Mouse (Mus musculus) stomach, embryonic 14.5 days (tissue): Measurements from ENCODE around the gene Hist1h2bp. TPM values are rescaled to one million over a fixed set of nuclear protein-coding genes. Genes with fewer than 3 reads are reported as not detected.
"Not testable (repeated sequence)": the region's sequence is repeated elsewhere in the genome, so short reads cannot be mapped to it uniquely, and the experiment has no call there.

Experiments used
- ATAC-seq: fragments of 200-750 bp; cut with Nextera tagmentation; 2 replicates; pipeline ENCODE4 v1.8.0; 2017; ENCODE audit warnings: low read depth, moderate TSS enrichment; ENCODE audit not compliant: insufficient number of reproducible peaks, insufficient read depth, low FRiP score
- H3K27ac ChIP-seq: fragments of 300-500 bp; sonication (generic); 2 replicates; pipeline ENCODE4 v1.5.1; 2014; ENCODE audit warnings: mild to moderate bottlenecking, low read length, moderate library complexity, mixed read lengths
- H3K27me3 ChIP-seq: fragments of 300-500 bp; sonication (generic); 2 replicates; pipeline ENCODE4 v1.6.1; 2014; ENCODE audit warnings: low read length, control low read depth, mixed read lengths; ENCODE audit not compliant: control insufficient read depth, insufficient read depth
- H3K36me3 ChIP-seq: fragments of 300-500 bp; sonication (generic); 2 replicates; pipeline ENCODE4 v1.6.1; 2014; ENCODE audit warnings: mild to moderate bottlenecking, control low read depth, low read length, moderate library complexity, mixed read lengths; ENCODE audit not compliant: control insufficient read depth, insufficient read depth
- H3K4me1 ChIP-seq: fragments of 300-500 bp; sonication (generic); 2 replicates; pipeline ENCODE4 v1.6.1; 2014; ENCODE audit warnings: low read length, control low read depth, mixed read lengths; ENCODE audit not compliant: control insufficient read depth, insufficient read depth
- H3K4me2 ChIP-seq: fragments of 300-500 bp; sonication (generic); replicated peaks from 2 replicates; pipeline ENCODE4 v1.6.1; 2014; ENCODE audit warnings: low read depth, low read length, control low read depth
- H3K4me3 ChIP-seq: fragments of 300-500 bp; sonication (generic); 2 replicates; pipeline ENCODE4 v1.5.1; 2014; ENCODE audit warnings: low read depth, low read length, control low read depth
- H3K9ac ChIP-seq: fragments of 300-500 bp; sonication (generic); replicated peaks from 2 replicates; pipeline ENCODE4 v1.6.1; 2014; ENCODE audit warnings: low read depth, mild to moderate bottlenecking, control low read depth, low read length, moderate library complexity, mixed read lengths
- H3K9me3 ChIP-seq: fragments of 300-500 bp; sonication (generic); 2 replicates; pipeline ENCODE4 v1.6.1; 2016; ENCODE audit warnings: low read depth, low read length, control low read depth; ENCODE audit not compliant: control insufficient read depth
- WGBS: fragments of 180-500 bp; shearing (Covaris S2); extraction: QIAGEN DNeasy Blood & Tissue Kit; methylation state at CpG from one replicate; pipeline ENCODE4 v1.1.7; 2014; 5-methylcytosine and 5-hydroxymethylcytosine counted together
- microRNA-seq: library from miRNA; unstranded; fragments of <30 nt; microRNA quantifications from one replicate; pipeline ENCODE4, GENCODE M21; 2016
- polyA plus RNA-seq: library from polyadenylated mRNA; unstranded; fragments of >200 nt; fragmentation: Nextera tagmentation; extraction: Ambion mirVana; gene quantifications from 2 replicates; pipeline ENCODE4 v1.2.1, GENCODE M21; 2014

The Hist1h2bp gene
- polyA plus RNA-seq, 1 experiment from 2014 or later, result 1.4 TPM

DNA sequence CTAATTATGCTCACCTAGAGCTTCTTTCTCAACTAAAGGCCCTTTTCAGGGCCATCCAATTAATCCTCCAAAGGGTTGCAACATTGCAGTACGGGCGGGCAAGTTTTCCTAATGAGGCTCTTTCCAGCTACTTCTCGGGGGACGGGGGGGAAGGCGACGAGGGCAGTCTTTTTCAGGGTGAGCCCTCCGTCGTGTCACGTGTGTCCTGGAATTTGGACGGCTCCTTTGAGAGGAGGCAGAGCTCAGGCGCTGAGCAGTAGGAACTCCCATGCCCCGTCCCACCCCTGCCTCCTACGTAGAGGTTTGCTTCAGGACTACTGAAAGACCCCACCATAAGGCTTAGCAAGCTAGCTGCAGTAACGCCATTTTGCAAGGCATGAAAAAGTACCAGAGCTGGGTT, 24.8 kb downstream of the Hist1h2bp start:
- not testable (repeated sequence) for H3K36me3 ChIP-seq, H3K4me1 ChIP-seq, H3K27me3 ChIP-seq, H3K4me2 ChIP-seq, H3K4me3 ChIP-seq, H3K9me3 ChIP-seq, H3K9ac ChIP-seq
- ATAC-seq, result peak; percentile 69
- WGBS, result 0% methylated on average over 12 of the region's 14 CpGs
- 0 out of 2 replicates have a peak overlapping the region, but pooled peaks have one; percentile 52 for H3K27ac ChIP-seq

- not testable (repeated sequence) for H3K4me3 ChIP-seq, H3K27me3 ChIP-seq, H3K9me3 ChIP-seq, H3K9ac ChIP-seq, H3K36me3 ChIP-seq, H3K4me1 ChIP-seq, ATAC-seq, H3K27ac ChIP-seq, H3K4me2 ChIP-seq
- 84% methylated on average over 6 of the region's 16 CpGs for WGBS
Observed at GRCm38 (mm10) chr13:21820082-21820890, 33.0 kb downstream of the Hist1h2bp start.

- Histone ChIP-seq H3K4me1 (no peaks in the 10 kb centered on the region), H3K9ac (no peak overlapping the region), H3K27ac (no peak overlapping the region), H3K4me3 (no peak overlapping the region), H3K9me3 (no peaks in the 10 kb centered on the region), H3K4me2 (no peak overlapping the region), H3K27me3 (no peaks in the 10 kb centered on the region), H3K36me3 (no peaks in the 10 kb centered on the region)
- ATAC-seq, result no peak
- WGBS, result 58% methylated on average over 3 of the region's 3 CpGs
Observed at GRCm38 (mm10) chr13:21828511-21828910, 41.2 kb downstream of the Hist1h2bp start.

DNA sequence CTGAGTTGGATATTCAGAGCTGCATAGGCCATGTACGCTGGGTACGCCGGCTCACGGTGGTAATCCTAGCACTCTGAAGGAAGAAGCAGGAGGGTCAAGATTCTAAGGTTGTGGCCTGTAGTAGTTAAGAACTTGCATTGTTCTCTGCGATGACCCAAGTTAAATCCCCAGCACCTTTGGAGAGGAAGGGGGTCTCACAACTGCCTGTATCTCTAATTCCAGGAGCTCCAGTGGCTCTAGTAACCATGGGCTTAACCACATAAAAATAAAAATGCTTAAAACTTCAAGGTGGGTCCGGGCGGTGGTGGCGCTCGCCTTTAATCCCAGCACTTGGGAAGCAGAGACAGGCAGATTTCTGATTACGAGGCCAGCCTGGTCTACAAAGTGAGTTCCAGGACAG, 43.1 kb downstream of the Hist1h2bp start:
- ATAC-seq, result no peak
- H3K9me3 ChIP-seq, result no peaks in the 10 kb centered on the region
- no peak overlapping the region for H3K9ac ChIP-seq
- H3K4me3 ChIP-seq, result no peak overlapping the region
- no peak overlapping the region for H3K4me2 ChIP-seq
- H3K36me3 ChIP-seq, result no peaks in the 10 kb centered on the region
- H3K27ac ChIP-seq, result no peak overlapping the region
- no peaks in the 10 kb centered on the region for H3K4me1 ChIP-seq
- H3K27me3 ChIP-seq, result no peaks in the 10 kb centered on the region
- WGBS, result 88% methylated on average over 10 of the region's 10 CpGs

GRCm38 (mm10) chr13:21831418-21832394, 44.4 kb downstream of the Hist1h2bp start, which contains the start of gene Hist1h4n:
Gene Hist1h4n, minus strand, starts transcription at chr13:21832196.
- not testable (repeated sequence) for H3K9ac ChIP-seq, H3K4me2 ChIP-seq
- WGBS, result 0% methylated on average over 23 of the region's 58 CpGs

GRCm38 (mm10) chr13:21833461-21833860, 46.2 kb downstream of the Hist1h2bp start, which contains the start of the genes Hist1h2ap and Hist1h2br:
Gene Hist1h2ap, minus strand, starts transcription at chr13:21833507.
Gene Hist1h2br, plus strand, starts transcription at chr13:21833743.
- not testable (repeated sequence) for H3K9me3 ChIP-seq, H3K9ac ChIP-seq, H3K27ac ChIP-seq, H3K4me2 ChIP-seq, H3K4me3 ChIP-seq, H3K27me3 ChIP-seq, H3K36me3 ChIP-seq, H3K4me1 ChIP-seq
- WGBS, result no CpG with 5 or more reads among the region's 24 CpGs
- ATAC-seq, result peak; percentile 94

More at GRCm38 (mm10) chr13:21831418-21832394, 44.4 kb downstream of the Hist1h2bp start, which contains the start of gene Hist1h4n:
- not testable (repeated sequence) for H3K36me3 ChIP-seq, H3K4me3 ChIP-seq, H3K4me1 ChIP-seq, H3K9me3 ChIP-seq, H3K27ac ChIP-seq, H3K27me3 ChIP-seq
- peak; percentile 81 for ATAC-seq

Small RNA genes lying within 50 kb of the gene (microRNA-seq; reads per million reads assigned to microRNA genes)
- gene Gm19658, result not detected
- gene Gm44346, result not detected
- gene Gm44454, result not detected
- not detected for gene Gm44466

Other genes starting within 250 kb of the Hist1h2bp start
- 0.07 and 0.28 TPM in 2 replicates for gene Olfr1366, start 244.7 kb upstream of the Hist1h2bp start, polyA plus RNA-seq
- 0.06 TPM in 1 of 2 replicates, not detected in the other for gene Olfr1535, start 227.6 kb upstream of the Hist1h2bp start, polyA plus RNA-seq
- gene Olfr1364, start 205.7 kb upstream of the Hist1h2bp start, polyA plus RNA-seq, result not detected in 2 replicates
- not detected in 2 replicates for gene Olfr1362, start 173.4 kb upstream of the Hist1h2bp start, polyA plus RNA-seq
- not detected in 2 replicates for gene Olfr11, start 144.9 kb upstream of the Hist1h2bp start, polyA plus RNA-seq
- gene Olfr1361, start 124.1 kb upstream of the Hist1h2bp start, polyA plus RNA-seq, result not detected in 2 replicates
- gene Olfr1360, start 110.1 kb upstream of the Hist1h2bp start, polyA plus RNA-seq, result not detected in 2 replicates
- not detected in 2 replicates for gene Olfr1359, start 89.3 kb upstream of the Hist1h2bp start, polyA plus RNA-seq
- gene Hist1h2bl, start 71.3 kb upstream of the Hist1h2bp start, polyA plus RNA-seq, result 3.7 and 4.3 TPM in 2 replicates
- gene Hist1h2ai, start 71.0 kb upstream of the Hist1h2bp start, polyA plus RNA-seq, result 8.8 and 36.0 TPM in 2 replicates
- 9.0 and 13.1 TPM in 2 replicates for gene Hist1h3h, start 69.8 kb upstream of the Hist1h2bp start, polyA plus RNA-seq
- gene Hist1h2bm, start 65.4 kb upstream of the Hist1h2bp start, polyA plus RNA-seq, result 3.1 TPM in 2 replicates
- 4.1 and 4.5 TPM in 2 replicates for gene Hist1h4j, start 52.4 kb upstream of the Hist1h2bp start, polyA plus RNA-seq
- gene Hist1h4k, start 37.0 kb upstream of the Hist1h2bp start, polyA plus RNA-seq, result 10.9 and 13.1 TPM in 2 replicates
- gene Hist1h2ak, start 33.6 kb upstream of the Hist1h2bp start, polyA plus RNA-seq, result 10.1 and 13.3 TPM in 2 replicates
- 3.1 and 5.0 TPM in 2 replicates for gene Hist1h2bn, start 33.3 kb upstream of the Hist1h2bp start, polyA plus RNA-seq
- 14.8 and 20.1 TPM in 2 replicates for gene Hist1h1b, start 6.8 kb upstream of the Hist1h2bp start, polyA plus RNA-seq
- 166 and 187 TPM in 2 replicates for gene Hist1h3i, start 4.1 kb upstream of the Hist1h2bp start, polyA plus RNA-seq
- gene Hist1h2an, start 243 bp upstream of the Hist1h2bp start, polyA plus RNA-seq, result 11.4 TPM in 1 of 2 replicates, not detected in the other
- gene Hist1h2bq, start 22.7 kb downstream of the Hist1h2bp start, polyA plus RNA-seq, result 17.5 and 19.7 TPM in 2 replicates
- gene Hist1h2ao, start 23.0 kb downstream of the Hist1h2bp start, polyA plus RNA-seq, result not detected in 2 replicates
- gene Hist1h4m, start 24.3 kb downstream of the Hist1h2bp start, polyA plus RNA-seq, result not detected in 2 replicates
- gene Hist1h4n, start 44.7 kb downstream of the Hist1h2bp start, polyA plus RNA-seq, result 18.2 and 28.4 TPM in 2 replicates
- 3,565 and 4,516 TPM in 2 replicates for gene Hist1h2ap, start 46.0 kb downstream of the Hist1h2bp start, polyA plus RNA-seq
- gene Hist1h2br, start 46.3 kb downstream of the Hist1h2bp start, polyA plus RNA-seq, result 24.3 and 25.5 TPM in 2 replicates
- gene Zfp184, start 157.6 kb downstream of the Hist1h2bp start, polyA plus RNA-seq, result 16.5 and 16.8 TPM in 2 replicates
- not detected in 2 replicates for gene Pom121l2, start 193.7 kb downstream of the Hist1h2bp start, polyA plus RNA-seq
- gene Prss16, start 222.3 kb downstream of the Hist1h2bp start, polyA plus RNA-seq, result 0.15 and 0.75 TPM in 2 replicates
- gene Hist1h2ah, start 248.1 kb downstream of the Hist1h2bp start, polyA plus RNA-seq, result 10.3 and 12.7 TPM in 2 replicates
- gene Hist1h2bk, start 248.4 kb downstream of the Hist1h2bp start, polyA plus RNA-seq, result 7.0 and 7.5 TPM in 2 replicates